Mouse (Mus musculus) activated CD4-positive, CD25-positive, alpha-beta regulatory T cell, adult 9 weeks (primary cell): ENCODE measurements around the gene Slc26a10. TPM values are rescaled to one million over a fixed set of nuclear protein-coding genes. Genes with fewer than 3 reads are reported as not detected.

ENCODE experiments used
- polyA plus RNA-seq: library from polyadenylated mRNA; unstranded; fragments of 100-300 nt; shearing (Covaris generic); gene quantifications from one replicate; pipeline ENCODE4 v1.2.1, GENCODE M21; 2017

The Slc26a10 gene
- 6.3 TPM for polyA plus RNA-seq

GRCm38 (mm10) chr10:127179871-127180694 is at the start of gene Slc26a10:
Gene Slc26a10 (minus strand): TSS chr10:127180645.

DNA sequence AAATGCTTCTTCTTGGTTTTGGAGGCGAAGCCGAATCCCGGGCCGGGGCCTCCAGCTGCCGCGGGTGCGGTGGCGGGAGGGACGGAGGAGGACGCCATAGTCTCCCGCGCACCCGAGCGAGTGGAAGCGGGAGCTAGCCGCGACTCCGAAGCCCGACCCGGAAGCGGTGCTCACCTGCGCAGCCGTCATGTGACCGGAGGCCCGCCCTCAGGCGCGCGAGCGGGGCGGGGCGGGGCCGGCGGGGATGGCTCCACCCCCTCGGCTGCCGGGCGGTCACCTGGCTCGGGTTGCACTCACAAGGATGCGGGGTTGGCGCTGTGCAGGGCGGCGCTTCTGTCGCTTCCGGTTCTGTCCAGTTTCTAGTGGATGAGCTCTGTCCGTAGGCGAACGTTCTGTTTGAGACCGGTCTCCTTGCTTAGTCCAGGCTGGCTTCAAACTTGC is 31.0 kb upstream of the Slc26a10 start, which contains the start of gene Pip4k2c:
Gene Pip4k2c, minus strand, starts transcription at position 172 of the 441 bp plus-strand sequence.

DNA sequence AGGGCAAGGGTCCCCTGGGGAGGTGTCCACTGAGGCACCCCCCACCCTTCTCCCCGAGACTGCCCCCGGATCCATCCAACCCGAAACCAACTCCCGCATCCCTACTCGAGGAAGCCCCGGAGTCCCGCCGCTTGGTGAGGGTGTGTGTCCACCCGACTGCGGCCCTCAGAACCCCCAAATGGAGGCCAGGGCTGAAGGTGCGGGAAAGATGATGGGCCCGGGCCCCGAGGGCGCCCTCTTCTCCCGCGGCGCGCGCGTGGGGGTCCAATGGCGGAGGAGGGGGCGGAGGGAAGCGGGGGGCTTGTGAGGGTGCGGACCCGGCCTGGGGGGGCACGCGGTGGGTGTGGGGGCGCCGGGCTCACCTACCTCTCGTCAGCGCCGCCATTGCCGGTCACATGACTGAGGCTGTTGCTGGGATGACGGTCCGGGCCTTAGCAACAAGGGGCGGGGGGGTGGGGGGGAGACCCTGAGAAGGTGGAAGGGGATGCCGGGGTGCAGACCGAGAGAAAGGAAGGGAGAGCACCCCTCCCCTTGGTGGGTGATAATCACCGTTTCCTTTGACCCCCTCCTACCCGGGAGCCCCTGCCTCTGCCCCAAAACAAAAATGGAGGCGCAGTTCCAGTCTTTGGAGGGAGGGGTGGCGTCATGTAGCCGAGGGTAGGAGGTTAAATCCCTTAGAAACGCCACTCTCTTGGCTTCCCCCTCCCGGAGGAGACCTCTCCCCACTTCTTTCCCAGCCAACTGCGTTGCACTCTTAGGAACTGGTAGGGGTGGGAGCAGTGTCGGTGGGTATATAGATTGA is 15.1 kb upstream of the Slc26a10 start, which contains the start of gene Dtx3:
Gene Dtx3, minus strand, starts transcription at position 401 of the 802 bp plus-strand sequence.

DNA sequence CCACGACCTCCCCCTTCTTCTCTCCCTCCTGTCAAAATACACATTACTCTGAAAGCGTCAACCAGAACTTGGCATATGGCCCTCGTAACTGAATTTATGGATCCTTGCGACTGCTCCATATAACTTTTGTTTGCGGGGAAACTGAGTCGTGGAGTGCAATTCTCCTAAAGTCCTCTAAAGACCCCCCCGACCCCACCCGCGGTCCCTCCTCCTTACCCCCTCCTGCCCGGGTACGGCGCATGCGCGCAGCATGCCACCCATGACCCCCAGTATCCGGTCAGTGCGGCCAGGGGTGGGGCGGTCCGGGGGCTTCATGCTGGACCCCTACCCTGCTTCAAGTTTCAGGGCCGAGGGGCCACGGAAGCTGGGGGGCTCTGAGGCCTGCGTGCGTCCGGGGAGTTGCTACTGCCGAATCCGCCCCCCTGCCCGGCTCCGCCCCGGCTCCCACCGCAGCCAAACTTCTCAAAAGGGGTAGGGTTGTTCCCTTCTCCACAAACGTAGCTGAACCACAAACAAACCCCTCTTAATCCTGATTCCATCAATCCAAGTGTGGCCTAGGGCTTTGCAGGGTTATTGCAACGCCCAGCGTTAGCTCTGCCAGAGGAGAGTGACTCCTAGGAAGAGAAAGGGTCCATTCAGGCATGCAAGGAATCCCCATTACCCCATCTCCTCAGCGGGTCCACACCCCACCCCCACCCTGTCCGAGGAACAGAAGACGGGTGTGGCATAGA is 9.4 kb upstream of the Slc26a10 start, which contains the start of gene Arhgef25:
Gene Arhgef25, minus strand, starts transcription at position 433 of the 731 bp plus-strand sequence.

DNA sequence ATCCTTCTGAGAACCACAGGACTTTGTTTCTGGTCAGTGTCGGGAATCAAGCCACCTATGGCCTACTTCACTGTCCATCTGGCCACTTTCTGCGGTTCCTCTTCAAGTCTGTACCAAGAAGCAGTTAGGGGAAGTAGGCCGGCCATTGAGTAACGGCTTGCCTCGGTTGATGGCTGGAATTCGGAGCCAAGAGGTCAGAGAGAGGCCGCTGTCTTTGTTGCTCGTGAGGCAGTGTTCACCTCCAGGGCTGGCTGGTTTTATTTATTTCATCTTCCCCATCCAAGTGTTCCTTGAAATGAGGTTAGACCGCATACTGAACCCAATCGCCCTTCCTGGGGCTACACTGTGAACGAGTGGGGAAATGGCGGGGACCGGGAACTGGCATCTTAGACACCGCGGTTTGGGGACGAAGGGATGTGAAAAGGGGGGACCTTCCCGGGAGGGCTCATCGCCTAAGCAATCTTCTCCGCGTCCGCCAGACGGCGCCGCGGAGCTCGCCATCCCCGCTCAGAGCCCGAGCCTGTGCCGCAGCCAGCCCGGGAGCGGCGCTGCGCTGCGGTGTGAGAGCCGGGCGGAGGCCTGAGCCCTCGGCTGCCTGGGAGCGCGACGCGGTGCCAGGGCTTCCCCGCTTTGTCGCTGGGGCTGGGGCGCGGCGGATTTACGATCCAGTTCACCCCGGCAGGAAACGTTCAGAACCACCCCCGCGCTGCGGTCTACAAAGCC is 15.7 kb downstream of the Slc26a10 start, which contains the start of gene B4galnt1:
Gene B4galnt1, plus strand, starts transcription at position 595 of the 723 bp plus-strand sequence.

Other genes starting within 250 kb of the Slc26a10 start
- 16.0 TPM for gene Ctdsp2, start 201.9 kb downstream of the Slc26a10 start, polyA plus RNA-seq
- 0.15 TPM for gene Avil, start 179.9 kb downstream of the Slc26a10 start, polyA plus RNA-seq
- 46.6 TPM for gene Tsfm, start 149.8 kb downstream of the Slc26a10 start, polyA plus RNA-seq
- gene Mettl1, start 139.2 kb downstream of the Slc26a10 start, polyA plus RNA-seq: 22.3 TPM
- gene Eef1akmt3, start 139.1 kb downstream of the Slc26a10 start, polyA plus RNA-seq: 0.17 TPM
- gene Cyp27b1, start 132.4 kb downstream of the Slc26a10 start, polyA plus RNA-seq: 0.17 TPM
- gene March9, start 120.5 kb downstream of the Slc26a10 start, polyA plus RNA-seq: 0.23 TPM
- 367 TPM for gene Cdk4, start 117.1 kb downstream of the Slc26a10 start, polyA plus RNA-seq
- 116 TPM for gene Tspan31, start 110.4 kb downstream of the Slc26a10 start, polyA plus RNA-seq
- gene Agap2, start 105.4 kb downstream of the Slc26a10 start, polyA plus RNA-seq: 30.6 TPM
- 200 TPM for gene Os9, start 59.5 kb downstream of the Slc26a10 start, polyA plus RNA-seq
- gene B4galnt1, start 15.4 kb downstream of the Slc26a10 start, polyA plus RNA-seq: 589 TPM
- gene Arhgef25, start 9.4 kb upstream of the Slc26a10 start, polyA plus RNA-seq: 0.40 TPM
- gene Dtx3, start 15.1 kb upstream of the Slc26a10 start, polyA plus RNA-seq: 130 TPM
- gene Pip4k2c, start 30.9 kb upstream of the Slc26a10 start, polyA plus RNA-seq: 44.1 TPM
- gene Kif5a, start 82.7 kb upstream of the Slc26a10 start, polyA plus RNA-seq: 0.33 TPM
- 118 TPM for gene Dctn2, start 85.7 kb upstream of the Slc26a10 start, polyA plus RNA-seq
- 9.3 TPM for gene Mbd6, start 108.4 kb upstream of the Slc26a10 start, polyA plus RNA-seq
- gene Mars, start 131.1 kb upstream of the Slc26a10 start, polyA plus RNA-seq: 71.0 TPM
- gene Arhgap9, start 141.3 kb upstream of the Slc26a10 start, polyA plus RNA-seq: 139 TPM
- 0.49 TPM for gene Gli1, start 161.3 kb upstream of the Slc26a10 start, polyA plus RNA-seq
- not detected for gene Inhbe, start 173.8 kb upstream of the Slc26a10 start, polyA plus RNA-seq
- gene Inhbc, start 189.8 kb upstream of the Slc26a10 start, polyA plus RNA-seq: not detected
- 13.2 TPM for gene R3hdm2, start 199.7 kb upstream of the Slc26a10 start, polyA plus RNA-seq